Mouse (Mus musculus) liver, embryonic 14.5 days (tissue): ENCODE results near the gene Pithd1. TPM values are rescaled to one million over a fixed set of nuclear protein-coding genes. Genes with fewer than 3 reads are reported as not detected.

Experiments used
- ATAC-seq: fragments of 200-750 bp; cut with Nextera tagmentation; 2 replicates; pipeline ENCODE4 v1.8.0; 2017; ENCODE audit warnings: moderate number of reproducible peaks, mild to moderate bottlenecking, moderate library complexity; ENCODE audit not compliant: insufficient read depth
- DNase-seq, 3 experiments: peaks; one replicate each; pipeline ENCODE4 v3.0.0-alpha.2; 2012 to 2013; ENCODE audit warnings: low read depth in 3 of 3, low spot score in 3 of 3
- H3K27ac ChIP-seq: fragments of 300-500 bp; sonication (generic); 2 replicates; pipeline ENCODE4 v1.5.1; 2014; ENCODE audit warnings: moderate library complexity, mild to moderate bottlenecking, control low read depth, inconsistent platforms
- H3K27me3 ChIP-seq: fragments of 300-500 bp; sonication (generic); 2 replicates; pipeline ENCODE4 v1.6.1; 2014; ENCODE audit warnings: mild to moderate bottlenecking, low read length, moderate library complexity; ENCODE audit not compliant: control insufficient read depth, insufficient read depth
- H3K36me3 ChIP-seq: fragments of 300-500 bp; sonication (generic); replicated peaks from 2 replicates; pipeline ENCODE4 v1.6.1; 2014; ENCODE audit warnings: low read depth; ENCODE audit not compliant: control insufficient read depth, insufficient read depth
- H3K4me1 ChIP-seq, 2 experiments: fragments of 200-500 bp in 1 of 2; fragments of 300-500 bp in 1 of 2; sonication (generic) in 1 of 2; replicated peaks; 2 replicates each; pipeline ENCODE4 v1.6.1; 2012 to 2014; ENCODE audit warnings: antibody characterized with exemption in 1 of 2, inconsistent platforms in 1 of 2, low read length in 1 of 2; ENCODE audit not compliant: control insufficient read depth in 2 of 2, insufficient read depth in 2 of 2
- H3K4me2 ChIP-seq: fragments of 300-500 bp; sonication (generic); 2 replicates; pipeline ENCODE4 v1.6.1; 2014; ENCODE audit warnings: low read depth, mild to moderate bottlenecking, control low read depth, moderate library complexity
- H3K4me3 ChIP-seq, 2 experiments: fragments of 200-500 bp in 1 of 2; fragments of 300-500 bp in 1 of 2; sonication (generic) in 1 of 2; 2 replicates each; pipeline ENCODE4 v1.5.1; 2012 to 2014; ENCODE audit warnings: low read depth in 2 of 2, low read length in 2 of 2, mild to moderate bottlenecking in 2 of 2, control low read depth in 1 of 2, inconsistent platforms in 1 of 2, moderate library complexity in 1 of 2; ENCODE audit not compliant: insufficient read depth in 1 of 2
- H3K9ac ChIP-seq: fragments of 300-500 bp; sonication (generic); replicated peaks from 2 replicates; pipeline ENCODE4 v1.6.1; 2014; ENCODE audit warnings: mild to moderate bottlenecking, control low read depth, moderate library complexity
- H3K9me3 ChIP-seq: fragments of 300-500 bp; sonication (generic); 2 replicates; pipeline ENCODE4 v1.6.1; 2016; ENCODE audit warnings: low read length, mixed read lengths; ENCODE audit not compliant: control insufficient read depth
- CTCF ChIP-seq: IDR thresholded peaks from 2 replicates; pipeline ENCODE4 v1.5.1; 2016; ENCODE audit warnings: antibody characterized with exemption, low read depth, control low read depth
- EP300 ChIP-seq: IDR thresholded peaks from 2 replicates; pipeline ENCODE4 v1.6.1; 2016; ENCODE audit warnings: antibody characterized with exemption, low read depth
- WGBS: fragments of 180-500 bp; shearing (Covaris S2); extraction: QIAGEN DNeasy Blood & Tissue Kit; methylation state at CpG from one replicate; pipeline ENCODE4 v1.1.7; 2014; ENCODE audit not compliant: insufficient replicate concordance; 5-methylcytosine and 5-hydroxymethylcytosine counted together
- polyA plus RNA-seq, 2 experiments: library from polyadenylated mRNA; depleted of rRNA in 1 of 2; stranded (reverse) in 1 of 2; unstranded in 1 of 2; fragments of >200 nt; fragmentation: Nextera tagmentation in 1 of 2; extraction: Ambion mirVana in 1 of 2; gene quantifications; 2 replicates each; pipeline versions ENCODE4 v1.2.1 to v1.2.3; 2012 to 2014

Pithd1 gene
- polyA plus RNA-seq, 2 experiments = 49.0 to 71.2 TPM

GRCm38 (mm10) chr4:135962946-135963345 lies 24.1 kb downstream of the Pithd1 start:
- WGBS = 7% methylated on average over 15 of the region's 15 CpGs
- peak; percentile 16; the same call in 1 of the 2 replicates for ATAC-seq
- peak overlapping the region; percentile 99 for H3K4me2 ChIP-seq
- TF ChIP-seq EP300 (no peak), CTCF (no peak)
- H3K27me3 ChIP-seq = no peaks in the 10 kb centered on the region
- peak overlapping the region; percentile 86 for H3K9ac ChIP-seq
- H3K27ac ChIP-seq = peak overlapping the region; percentile 78
- DNase-seq = no peak
- no peaks in the 10 kb centered on the region for H3K9me3 ChIP-seq
- H3K4me1 ChIP-seq = peaks cover 4 to 10% of the 10 kb centered on the region in 2 experiments
- peak overlapping the region; percentile 80 to 90 for H3K4me3 ChIP-seq
- peaks cover 5% of the 10 kb centered on the region; the same call in 1 of the 2 replicates for H3K36me3 ChIP-seq

GRCm38 (mm10) chr4:135962198-135962597 lies 24.9 kb downstream of the Pithd1 start:
- DNase-seq = no peak
- no peak overlapping the region for H3K4me3 ChIP-seq
- 72% methylated on average over 7 of the region's 7 CpGs for WGBS

GRCm38 (mm10) chr4:135961709-135962108 lies 25.4 kb downstream of the Pithd1 start:
- ATAC-seq (no peak), DNase-seq (no peak)
- 79% methylated on average over 5 of the region's 5 CpGs for WGBS
- Histone ChIP-seq H3K4me1 (peaks cover 4 to 10% of the 10 kb centered on the region in 2 experiments), H3K36me3 (no peaks in the 10 kb centered on the region; the same call in 1 of the 2 replicates), H3K27ac (no peak overlapping the region), H3K27me3 (no peaks in the 10 kb centered on the region), H3K9ac (no peak overlapping the region), H3K9me3 (no peaks in the 10 kb centered on the region), H3K4me3 (no peak overlapping the region), H3K4me2 (no peak overlapping the region)
- TF ChIP-seq EP300 (no peak), CTCF (no peak)

More at GRCm38 (mm10) chr4:135962198-135962597, 24.9 kb downstream of the Pithd1 start:
- Histone ChIP-seq H3K9ac (no peak overlapping the region; the same call in 1 of the 2 replicates), H3K27me3 (no peaks in the 10 kb centered on the region), H3K36me3 (peaks cover under 1% of the 10 kb centered on the region; the same call in 1 of the 2 replicates), H3K4me2 (peak overlapping the region; percentile 99), H3K27ac (no peak overlapping the region), H3K4me1 (peaks cover 4 to 10% of the 10 kb centered on the region in 2 experiments), H3K9me3 (no peaks in the 10 kb centered on the region)
- TF ChIP-seq CTCF (no peak), EP300 (no peak)
- ATAC-seq = no peak

- Histone ChIP-seq H3K27me3 (no peaks in the 10 kb centered on the region), H3K4me1 (peaks cover 4 to 10% of the 10 kb centered on the region in 2 experiments), H3K36me3 (peaks cover 2% of the 10 kb centered on the region), H3K9me3 (no peaks in the 10 kb centered on the region), H3K27ac (no peak overlapping the region), H3K4me3 (no peak overlapping the region), H3K4me2 (no peak overlapping the region), H3K9ac (no peak overlapping the region)
- 31% methylated on average over 5 of the region's 5 CpGs for WGBS
- TF ChIP-seq EP300 = no peak
- peak; percentile 99 for TF ChIP-seq CTCF
- ATAC-seq = no peak
- DNase-seq = peak; percentile 69 to 75 (median 71)
These were observed 26.3 kb downstream of the Pithd1 start for GRCm38 (mm10) chr4:135960717-135961116.

- TF ChIP-seq EP300 (no peak), CTCF (no peak)
- Histone ChIP-seq H3K27me3 (no peaks in the 10 kb centered on the region), H3K27ac (no peak overlapping the region), H3K9me3 (no peaks in the 10 kb centered on the region), H3K4me1 (peaks cover 0 to 3% of the 10 kb centered on the region in 2 experiments), H3K4me2 (no peak overlapping the region; the same call in 1 of the 2 replicates), H3K4me3 (no peak overlapping the region), H3K36me3 (peaks cover 10% of the 10 kb centered on the region), H3K9ac (no peak overlapping the region)
- DNase-seq (no peak), ATAC-seq (peak; percentile 14; the same call in 1 of the 2 replicates)
- 69% methylated on average over 8 of the region's 8 CpGs for WGBS
These were observed 28.7 kb downstream of the Pithd1 start for GRCm38 (mm10) chr4:135958354-135958753.
